Mouse (Mus musculus): Measurements from ENCODE around the gene Nt5dc1. TPM values are rescaled to one million over a fixed set of nuclear protein-coding genes. Genes with fewer than 3 reads are reported as not detected.

Gene Nt5dc1
- polyA plus RNA-seq, 1 experiment from 2014 or later, result 2.3 TPM

- ATAC-seq (ENCODE audit: low FRiP score, low read depth), result no peak
- Histone ChIP-seq H3K4me2 (no peak overlapping the region), H3K36me3 (no peaks in the 10 kb centered on the region)
These were observed 54.6 kb downstream of the Nt5dc1 start for GRCm38 (mm10) chr10:34363756-34364155.

GRCm38 (mm10) chr10:34358263-34358662 is 60.1 kb downstream of the Nt5dc1 start:
- H3K4me1 ChIP-seq (replicated peaks), result no peaks in the 10 kb centered on the region
- no peak overlapping the region for H3K27ac ChIP-seq (replicated peaks)
- no peaks in the 10 kb centered on the region for H3K9me3 ChIP-seq
- 70% methylated on average over 3 of the region's 3 CpGs for WGBS
- no peak overlapping the region for H3K4me2 ChIP-seq
- no peak overlapping the region for H3K4me3 ChIP-seq
- no peak for ATAC-seq (ENCODE audit: low FRiP score, low read depth)
- no peaks in the 10 kb centered on the region for H3K36me3 ChIP-seq
- no peak overlapping the region for H3K9ac ChIP-seq
- no peaks in the 10 kb centered on the region for H3K27me3 ChIP-seq

More at GRCm38 (mm10) chr10:34363756-34364155, 54.6 kb downstream of the Nt5dc1 start:
- no peak overlapping the region for H3K27ac ChIP-seq (replicated peaks)
- no peaks in the 10 kb centered on the region for H3K27me3 ChIP-seq
- H3K4me1 ChIP-seq (replicated peaks), result no peaks in the 10 kb centered on the region
- H3K9ac ChIP-seq, result no peak overlapping the region
- H3K9me3 ChIP-seq, result no peaks in the 10 kb centered on the region
- no peak overlapping the region for H3K4me3 ChIP-seq

GRCm38 (mm10) chr10:34352166-34352565 is 66.2 kb downstream of the Nt5dc1 start:
- Histone ChIP-seq H3K4me1 (replicated peaks) (no peaks in the 10 kb centered on the region), H3K27me3 (no peaks in the 10 kb centered on the region), H3K27ac (replicated peaks) (no peak overlapping the region), H3K4me2 (no peak overlapping the region), H3K4me3 (no peak overlapping the region), H3K9me3 (no peaks in the 10 kb centered on the region), H3K36me3 (no peaks in the 10 kb centered on the region), H3K9ac (no peak overlapping the region)
- WGBS, result 88% methylated on average over 4 of the region's 4 CpGs
- no peak for ATAC-seq (ENCODE audit: low FRiP score, low read depth)

GRCm38 (mm10) chr10:34341886-34342285 is 76.5 kb downstream of the Nt5dc1 start:
- Histone ChIP-seq H3K9ac (no peak overlapping the region), H3K27ac (replicated peaks) (no peak overlapping the region), H3K4me3 (no peak overlapping the region), H3K27me3 (no peaks in the 10 kb centered on the region), H3K9me3 (no peaks in the 10 kb centered on the region), H3K4me1 (replicated peaks) (no peaks in the 10 kb centered on the region), H3K4me2 (no peak overlapping the region), H3K36me3 (no peaks in the 10 kb centered on the region)
- WGBS, result 69% methylated on average over 1 of the region's 1 CpGs
- ATAC-seq (ENCODE audit: low FRiP score, low read depth), result no peak

GRCm38 (mm10) chr10:34341014-34341413 is 77.3 kb downstream of the Nt5dc1 start:
- 81% methylated on average over 6 of the region's 6 CpGs for WGBS
- Histone ChIP-seq H3K9ac (no peak overlapping the region), H3K4me3 (no peak overlapping the region), H3K27ac (replicated peaks) (no peak overlapping the region), H3K27me3 (no peaks in the 10 kb centered on the region), H3K4me1 (replicated peaks) (no peaks in the 10 kb centered on the region), H3K36me3 (no peaks in the 10 kb centered on the region), H3K9me3 (no peaks in the 10 kb centered on the region), H3K4me2 (no peak overlapping the region)
- ATAC-seq (ENCODE audit: low FRiP score, low read depth), result no peak

GRCm38 (mm10) chr10:34328310-34328709 is 90.0 kb downstream of the Nt5dc1 start:
- Histone ChIP-seq H3K4me2 (no peak overlapping the region), H3K9me3 (no peaks in the 10 kb centered on the region), H3K27ac (replicated peaks) (no peak overlapping the region), H3K4me3 (no peak overlapping the region), H3K9ac (no peak overlapping the region), H3K4me1 (replicated peaks) (no peaks in the 10 kb centered on the region), H3K27me3 (no peaks in the 10 kb centered on the region), H3K36me3 (no peaks in the 10 kb centered on the region)
- ATAC-seq (ENCODE audit: low FRiP score, low read depth), result peak; percentile 86
- WGBS, result 2% methylated on average over 2 of the region's 2 CpGs

- H3K4me1 ChIP-seq (replicated peaks), result no peaks in the 10 kb centered on the region
- no peaks in the 10 kb centered on the region for H3K9me3 ChIP-seq
- H3K4me3 ChIP-seq, result no peak overlapping the region
- no peak overlapping the region for H3K9ac ChIP-seq
- WGBS, result 65% methylated on average over 5 of the region's 5 CpGs
- no peak for ATAC-seq (ENCODE audit: low FRiP score, low read depth)
- H3K4me2 ChIP-seq, result no peak overlapping the region
- no peak overlapping the region for H3K27ac ChIP-seq (replicated peaks)
- no peaks in the 10 kb centered on the region for H3K36me3 ChIP-seq
- H3K27me3 ChIP-seq, result no peaks in the 10 kb centered on the region
These were observed 91.2 kb downstream of the Nt5dc1 start for GRCm38 (mm10) chr10:34327144-34327543.

GRCm38 (mm10) chr10:34326701-34327100 is 91.7 kb downstream of the Nt5dc1 start:
- Histone ChIP-seq H3K36me3 (no peaks in the 10 kb centered on the region), H3K9ac (no peak overlapping the region), H3K27ac (replicated peaks) (no peak overlapping the region), H3K9me3 (no peaks in the 10 kb centered on the region), H3K27me3 (no peaks in the 10 kb centered on the region), H3K4me2 (no peak overlapping the region), H3K4me3 (no peak overlapping the region), H3K4me1 (replicated peaks) (no peaks in the 10 kb centered on the region)
- no peak for ATAC-seq (ENCODE audit: low FRiP score, low read depth)
- WGBS, result 23% methylated on average over 4 of the region's 4 CpGs

GRCm38 (mm10) chr10:34320809-34321208 is 97.5 kb downstream of the Nt5dc1 start:
- Histone ChIP-seq H3K27ac (replicated peaks) (no peak overlapping the region), H3K27me3 (no peaks in the 10 kb centered on the region), H3K4me3 (no peak overlapping the region), H3K9ac (no peak overlapping the region), H3K9me3 (no peaks in the 10 kb centered on the region), H3K36me3 (no peaks in the 10 kb centered on the region), H3K4me1 (replicated peaks) (peaks cover 19% of the 10 kb centered on the region), H3K4me2 (no peak overlapping the region)
- ATAC-seq (ENCODE audit: low FRiP score, low read depth), result no peak
- 81% methylated on average over 2 of the region's 2 CpGs for WGBS

GRCm38 (mm10) chr10:34317217-34317606 is 101.1 kb downstream of the Nt5dc1 start:
- Histone ChIP-seq H3K36me3 (no peaks in the 10 kb centered on the region), H3K9me3 (no peaks in the 10 kb centered on the region), H3K9ac (0 out of 2 replicates have a peak overlapping the region, but pooled peaks have one; percentile 6), H3K27me3 (no peaks in the 10 kb centered on the region), H3K4me3 (peak overlapping the region; percentile 32), H3K27ac (replicated peaks) (peak overlapping the region; percentile 87), H3K4me2 (peak overlapping the region; percentile 50), H3K4me1 (replicated peaks) (peaks cover 27% of the 10 kb centered on the region)
- ATAC-seq (ENCODE audit: low FRiP score, low read depth), result peak; percentile 65
- WGBS, result 10% methylated on average over 2 of the region's 2 CpGs

GRCm38 (mm10) chr10:34316571-34317216 is 101.7 kb downstream of the Nt5dc1 start:
- Histone ChIP-seq H3K27ac (replicated peaks) (peak overlapping the region; percentile 87), H3K4me1 (replicated peaks) (peaks cover 27% of the 10 kb centered on the region), H3K36me3 (no peaks in the 10 kb centered on the region), H3K4me2 (peak overlapping the region; percentile 50), H3K4me3 (peak overlapping the region; percentile 32), H3K27me3 (no peaks in the 10 kb centered on the region), H3K9ac (peak overlapping the region; percentile 31), H3K9me3 (no peaks in the 10 kb centered on the region)
- peak; percentile 94 for ATAC-seq (ENCODE audit: low FRiP score, low read depth)
- whole genome bisulfite sequencing, result 0% methylated on average over 3 of the region's 3 CpGs

GRCm38 (mm10) chr10:34312536-34312935 is 105.8 kb downstream of the Nt5dc1 start:
- WGBS, result 74% methylated on average over 3 of the region's 3 CpGs
- Histone ChIP-seq H3K9me3 (no peaks in the 10 kb centered on the region), H3K9ac (no peak overlapping the region), H3K4me1 (replicated peaks) (peaks cover 25% of the 10 kb centered on the region), H3K4me3 (no peak overlapping the region), H3K4me2 (no peak overlapping the region), H3K36me3 (no peaks in the 10 kb centered on the region), H3K27ac (replicated peaks) (no peak overlapping the region), H3K27me3 (no peaks in the 10 kb centered on the region)
- no peak for ATAC-seq (ENCODE audit: low FRiP score, low read depth)

All from hindbrain, embryonic 15.5 days (tissue).